ENCODE assay signal across 9 mouse cellular contexts in genomic region chr4:102719535-102719934, GRCm38 (mm10). TPM values are rescaled to one million over a fixed set of nuclear protein-coding genes. Genes with fewer than 3 reads are reported as not detected.
DNase-seq lines count a peak whose midpoint lies in the region; ATAC-seq and TF ChIP-seq lines count a peak whose summit lies in the region.
"Had no signal": no experiment of that assay in that cellular context is flagged by ENCODE, and none has a peak within 500 bp of the region (broad histone marks: within the 10 kb centered on the region; RNA-seq: fewer than 3 reads in every experiment).

No protein-coding gene starts in this region.

- no peaks in the 10 kb centered on the region for H3K9me3 ChIP-seq in kidney, embryonic 14.5 days (ENCODE audit: control insufficient read depth, low read length)
- no peaks in the 10 kb centered on the region for H3K9me3 ChIP-seq in E14TG2a.4 (ENCODE audit: low read length)
- H3K9me3 ChIP-seq: embryonic facial prominence, embryonic 15.5 days; neural tube, embryonic 13.5 days had no signal

- H3K27me3 ChIP-seq in kidney, embryonic 14.5 days (ENCODE audit: control insufficient read depth, insufficient read depth, low read length), result no peaks in the 10 kb centered on the region
- H3K27me3 ChIP-seq in E14TG2a.4 (ENCODE audit: insufficient read depth, low read length), result no peaks in the 10 kb centered on the region
- H3K27me3 ChIP-seq: embryonic facial prominence, embryonic 15.5 days; neural tube, embryonic 13.5 days had no signal

- no peak overlapping the region for H3K4me2 ChIP-seq in kidney, embryonic 14.5 days (replicated peaks; ENCODE audit: low read depth, low read length)
- H3K4me2 ChIP-seq: embryonic facial prominence, embryonic 15.5 days; neural tube, embryonic 13.5 days had no signal

- no peaks in the 10 kb centered on the region for H3K36me3 ChIP-seq in kidney, embryonic 14.5 days (ENCODE audit: control insufficient read depth, insufficient read depth, low read length)
- no peaks in the 10 kb centered on the region for H3K36me3 ChIP-seq in E14TG2a.4 (ENCODE audit: insufficient read depth, low read length)
- H3K36me3 ChIP-seq: embryonic facial prominence, embryonic 15.5 days; neural tube, embryonic 13.5 days had no signal

- no peak overlapping the region for H3K9ac ChIP-seq in kidney, embryonic 14.5 days (ENCODE audit: low read depth, low read length)
- H3K9ac ChIP-seq: embryonic facial prominence, embryonic 15.5 days; neural tube, embryonic 13.5 days had no signal

- no peaks in the 10 kb centered on the region for H3K4me1 ChIP-seq in kidney, embryonic 14.5 days (ENCODE audit: control insufficient read depth, insufficient read depth, low read length)
- H3K4me1 ChIP-seq in E14TG2a.4 (replicated peaks; ENCODE audit: low read depth, low read length), result no peaks in the 10 kb centered on the region
- H3K4me1 ChIP-seq: embryonic facial prominence, embryonic 15.5 days; neural tube, embryonic 13.5 days had no signal

- H3K4me3 ChIP-seq in kidney, embryonic 14.5 days (ENCODE audit: low read length), result no peak overlapping the region
- no peak overlapping the region for H3K4me3 ChIP-seq in E14TG2a.4 (replicated peaks; ENCODE audit: low read length)
- H3K4me3 ChIP-seq: embryonic facial prominence, embryonic 15.5 days; neural tube, embryonic 13.5 days had no signal

- peak; percentile 14 for DNase-seq in kidney, postnatal 10 days
- DNase-seq in 416B (ENCODE audit: low read depth), result peak; percentile 28
- peak; percentile 17 for DNase-seq in embryo, embryonic 11.5 days (ENCODE audit: low read depth, low spot score)
- DNase-seq in natural killer cell, adult 2 months (ENCODE audit: low spot score in 2 of 2), result no peak
- no peak for DNase-seq in urinary bladder, postnatal 10 days (ENCODE audit: low spot score)

- 8% methylated on average over 1 of the region's 1 CpGs for WGBS in kidney, embryonic 14.5 days

- H3K27ac ChIP-seq in kidney, embryonic 14.5 days (ENCODE audit: low read depth, low read length), result no peak overlapping the region
- H3K27ac ChIP-seq: embryonic facial prominence, embryonic 15.5 days; neural tube, embryonic 13.5 days had no signal

- TF ChIP-seq CTCF in E14TG2a.4 (conservative IDR thresholded peaks at IDR 0.05; ENCODE audit: low read length), result peak; percentile 45

- no peak for ATAC-seq in kidney, embryonic 14.5 days (ENCODE audit: low FRiP score, low TSS enrichment)

RNA-seq across cellular contexts. Expression of gene Sgip1, which starts 21.6 kb away (rescaled TPM):
- 8.8 and 10.0 TPM in 2 replicates for polyA plus RNA-seq in kidney, embryonic 14.5 days (2014; fragmentation: Nextera tagmentation; extraction: Ambion mirVana)

Comparison
In these comparisons a context has a peak if more than half of its experiments do, and no peak if none do; other contexts are left out.
1. DNase-seq: peak in kidney, postnatal 10 days (single experiment), 416B (single experiment) and embryo, embryonic 11.5 days (single experiment); none in natural killer cell, adult 2 months (0 of 2) and urinary bladder, postnatal 10 days (single experiment).